Mouse (Mus musculus) liver, adult 2 months (tissue): ENCODE measurements at regions not wholly inside any gene's neighbourhood (a gene's known extent, or its start where the extent isn't known, plus 50 kb on each side); places are given as distances from the start of the nearest gene placed in this dataset.

Experiments
- DNase-seq: peaks from one replicate; pipeline ENCODE4 v3.0.0-alpha.2; 2011; ENCODE audit warnings: low read depth, low spot score; ENCODE audit errors: extremely low read depth
- H3K27ac ChIP-seq: fragments of 200-500 bp; replicated peaks from 2 replicates; pipeline ENCODE4 v1.5.1; 2012; ENCODE audit warnings: low read depth, mild to moderate bottlenecking, control low read depth, inconsistent platforms, low read length; ENCODE audit not compliant: insufficient read depth
- H3K27me3 ChIP-seq: fragments of 200-500 bp; 2 replicates; pipeline ENCODE4 v1.6.1; 2012; ENCODE audit warnings: mild to moderate bottlenecking, moderate library complexity, low read length, inconsistent platforms; ENCODE audit not compliant: control insufficient read depth, insufficient read depth
- H3K36me3 ChIP-seq: fragments of 200-500 bp; 2 replicates; pipeline ENCODE4 v1.6.1; 2012; ENCODE audit warnings: low read length, inconsistent platforms; ENCODE audit not compliant: control insufficient read depth, insufficient read depth
- H3K4me1 ChIP-seq: fragments of 200-500 bp; 2 replicates; pipeline ENCODE4 v1.6.1; 2011; ENCODE audit warnings: low read length; ENCODE audit not compliant: control insufficient read depth, insufficient read depth
- H3K4me3 ChIP-seq: fragments of 200-500 bp; 2 replicates; pipeline ENCODE4 v1.5.1; 2011; ENCODE audit warnings: low read depth, mild to moderate bottlenecking, control low read depth, low read length, moderate library complexity; ENCODE audit not compliant: insufficient read depth
- H3K79me2 ChIP-seq: fragments of 200-500 bp; 2 replicates; pipeline ENCODE4 v1.6.1; 2012; ENCODE audit warnings: inconsistent platforms, mild to moderate bottlenecking, low read length, moderate library complexity; ENCODE audit not compliant: control insufficient read depth, insufficient read depth
- H3K9ac ChIP-seq: fragments of 200-500 bp; 2 replicates; pipeline ENCODE4 v1.6.1; 2012; ENCODE audit warnings: low read depth, mild to moderate bottlenecking, control low read depth, inconsistent platforms, low read length
- CTCF ChIP-seq: fragments of 200-500 bp; IDR thresholded peaks from 2 replicates; pipeline ENCODE4 v1.5.1; 2011; ENCODE audit warnings: low read depth, low read length, control low read depth
- POLR2A ChIP-seq: fragments of 200-500 bp; IDR thresholded peaks from 2 replicates; pipeline ENCODE4 v1.6.1; 2011; ENCODE audit warnings: low read length, control low read depth; ENCODE audit not compliant: insufficient read depth; ENCODE audit errors: extremely low read depth
- WGBS: fragments of 180-500 bp; shearing (Covaris S2); methylation state at CpG from one replicate; pipeline ENCODE4 v1.1.7; 2018; 5-methylcytosine and 5-hydroxymethylcytosine counted together

DNA sequence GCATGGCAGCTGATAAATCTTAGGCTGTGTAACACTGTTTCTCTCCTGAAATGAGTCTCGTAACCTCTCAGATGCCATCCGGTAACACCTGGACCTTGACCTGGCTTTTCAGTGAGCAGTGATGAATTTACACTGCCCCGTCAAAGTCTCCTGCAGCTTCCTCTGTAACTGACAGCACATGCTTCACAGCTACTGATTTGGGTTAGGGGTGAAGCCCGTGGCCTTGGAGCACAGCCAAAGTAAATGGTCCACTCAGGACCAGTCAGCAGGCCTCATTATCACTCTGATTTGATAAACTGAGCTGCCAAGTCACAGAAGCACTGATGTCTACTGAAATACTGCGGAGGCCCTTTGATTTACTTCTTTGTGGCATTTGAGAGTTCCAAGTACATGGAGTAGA lies 995.6 kb downstream of the Olfm4 start:
- no peak overlapping the region for H3K4me3 ChIP-seq
- peak; percentile 2 for DNase-seq
- H3K27ac ChIP-seq = no peak overlapping the region
- no peak overlapping the region for H3K9ac ChIP-seq
- H3K27me3 ChIP-seq = no peaks in the 10 kb centered on the region
- 33% methylated on average over 5 of the region's 5 CpGs for WGBS
- no peak for TF ChIP-seq POLR2A
- TF ChIP-seq CTCF = no peak
- no peaks in the 10 kb centered on the region for H3K36me3 ChIP-seq
- H3K4me1 ChIP-seq = no peaks in the 10 kb centered on the region
- H3K79me2 ChIP-seq = no peaks in the 10 kb centered on the region

DNA sequence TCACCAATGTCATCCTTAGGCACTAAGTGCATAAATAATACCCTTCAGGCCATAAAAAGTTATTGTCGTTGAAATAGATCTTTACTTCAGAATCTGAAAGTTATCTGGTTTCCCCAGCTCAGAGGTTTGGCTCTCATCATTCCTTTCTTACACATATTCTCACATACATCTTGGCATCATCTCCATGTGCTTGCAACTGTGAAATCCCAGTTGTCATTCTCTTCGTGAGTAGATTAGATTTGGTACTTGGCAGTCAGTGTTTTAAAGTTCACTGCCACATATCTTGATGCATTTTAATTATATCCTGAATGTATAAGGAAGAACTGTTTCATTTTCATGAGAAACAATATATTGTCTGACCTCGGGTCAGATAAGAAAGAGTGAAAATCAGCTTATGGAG lies 1006.3 kb downstream of the Olfm4 start:
- H3K4me1 ChIP-seq = no peaks in the 10 kb centered on the region
- WGBS = 66% methylated on average over 3 of the region's 3 CpGs

DNA sequence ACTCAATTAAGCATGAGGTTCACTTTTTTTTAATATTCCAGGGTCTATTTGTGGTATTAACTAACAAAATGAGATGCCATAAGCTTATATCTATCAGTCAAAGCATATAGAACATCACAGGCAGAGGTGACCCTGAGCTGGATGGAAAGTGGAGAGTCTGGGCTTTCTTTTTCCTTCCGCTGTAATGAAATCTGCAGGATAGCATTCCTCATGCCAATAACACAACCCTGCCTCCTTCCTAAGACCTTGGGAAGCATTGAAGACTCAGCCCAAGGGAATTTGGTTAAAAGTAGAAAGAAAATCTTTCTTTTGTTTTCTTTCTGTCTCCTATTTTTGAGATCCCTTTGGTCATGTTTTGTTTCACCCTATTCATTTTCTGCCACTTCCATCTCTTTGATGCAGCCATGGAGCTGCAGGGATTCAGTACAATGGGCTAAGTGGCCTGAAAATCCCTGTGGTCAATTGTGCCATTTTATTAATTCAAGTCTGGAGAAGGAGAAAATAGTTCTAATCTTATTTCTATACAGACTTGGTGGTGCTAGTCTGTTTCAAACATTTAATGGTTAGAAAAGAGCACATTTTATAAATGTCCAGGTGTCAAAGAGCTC lies 1006.9 kb downstream of the Olfm4 start:
- 85% methylated on average over 1 of the region's 1 CpGs for WGBS
- Histone ChIP-seq H3K27ac (no peak overlapping the region), H3K9ac (no peak overlapping the region), H3K79me2 (no peaks in the 10 kb centered on the region), H3K4me3 (no peak overlapping the region), H3K4me1 (no peaks in the 10 kb centered on the region), H3K36me3 (no peaks in the 10 kb centered on the region), H3K27me3 (no peaks in the 10 kb centered on the region)
- no peak for TF ChIP-seq POLR2A
- no peak for TF ChIP-seq CTCF
- DNase-seq = no peak

More for the DNA sequence above, 1006.3 kb downstream of the Olfm4 start:
- H3K4me3 ChIP-seq = no peak overlapping the region
- no peaks in the 10 kb centered on the region for H3K27me3 ChIP-seq
- no peaks in the 10 kb centered on the region for H3K36me3 ChIP-seq
- TF ChIP-seq POLR2A = no peak
- TF ChIP-seq CTCF = no peak
- no peak for DNase-seq
- H3K9ac ChIP-seq = no peak overlapping the region
- no peaks in the 10 kb centered on the region for H3K79me2 ChIP-seq
- H3K27ac ChIP-seq = no peak overlapping the region

DNA sequence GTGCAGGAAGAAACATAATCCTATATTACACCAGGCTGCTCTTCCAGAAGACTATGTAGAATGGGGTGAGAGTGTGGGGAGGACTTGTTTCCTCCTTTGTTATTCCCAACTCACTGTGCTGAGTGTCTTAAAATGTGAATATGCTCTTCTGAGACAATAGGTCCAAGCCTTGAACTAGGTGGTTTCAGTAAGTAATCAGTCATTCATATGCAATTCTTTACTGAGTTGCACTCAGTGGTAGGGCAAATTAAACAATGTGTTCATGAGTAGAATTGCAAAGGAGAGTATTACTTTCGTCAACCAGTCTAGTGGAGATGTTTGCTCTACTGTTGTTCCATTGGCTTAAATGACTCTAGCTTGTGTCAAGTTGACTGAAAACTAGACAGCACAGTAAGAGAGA lies 1015.1 kb downstream of the Olfm4 start:
- 79% methylated on average over 1 of the region's 1 CpGs for WGBS
- no peak for DNase-seq
- H3K9ac ChIP-seq = no peak overlapping the region

DNA sequence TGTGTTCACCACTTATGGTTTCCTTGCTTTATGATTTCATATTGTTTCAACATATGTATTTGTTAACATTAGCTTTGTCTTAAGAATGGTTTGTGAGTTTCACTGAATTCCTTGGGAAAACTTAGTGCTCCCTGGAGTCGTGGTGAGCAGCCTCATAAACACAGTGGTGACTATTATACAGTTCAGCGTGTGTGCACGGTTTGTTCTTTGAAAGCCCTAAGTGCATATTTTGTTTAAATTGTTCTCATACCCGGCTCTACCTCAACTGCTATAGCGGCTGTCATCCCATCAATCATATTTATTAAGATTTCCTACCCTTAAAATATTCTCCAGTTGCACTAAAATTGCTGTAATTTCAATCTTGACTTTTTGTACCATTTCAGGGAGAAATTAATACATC lies 1029.3 kb downstream of the Olfm4 start:
- no peak for DNase-seq
- TF ChIP-seq POLR2A (no peak), CTCF (no peak)
- Histone ChIP-seq H3K79me2 (no peaks in the 10 kb centered on the region), H3K9ac (no peak overlapping the region), H3K4me3 (no peak overlapping the region), H3K4me1 (no peaks in the 10 kb centered on the region), H3K27ac (no peak overlapping the region), H3K27me3 (no peaks in the 10 kb centered on the region), H3K36me3 (no peaks in the 10 kb centered on the region)
- 74% methylated on average over 5 of the region's 5 CpGs for WGBS

More for the DNA sequence above, 1015.1 kb downstream of the Olfm4 start:
- H3K4me3 ChIP-seq = no peak overlapping the region
- H3K36me3 ChIP-seq = no peaks in the 10 kb centered on the region
- H3K4me1 ChIP-seq = no peaks in the 10 kb centered on the region
- no peaks in the 10 kb centered on the region for H3K79me2 ChIP-seq
- TF ChIP-seq POLR2A = no peak
- no peaks in the 10 kb centered on the region for H3K27me3 ChIP-seq
- H3K27ac ChIP-seq = no peak overlapping the region

DNA sequence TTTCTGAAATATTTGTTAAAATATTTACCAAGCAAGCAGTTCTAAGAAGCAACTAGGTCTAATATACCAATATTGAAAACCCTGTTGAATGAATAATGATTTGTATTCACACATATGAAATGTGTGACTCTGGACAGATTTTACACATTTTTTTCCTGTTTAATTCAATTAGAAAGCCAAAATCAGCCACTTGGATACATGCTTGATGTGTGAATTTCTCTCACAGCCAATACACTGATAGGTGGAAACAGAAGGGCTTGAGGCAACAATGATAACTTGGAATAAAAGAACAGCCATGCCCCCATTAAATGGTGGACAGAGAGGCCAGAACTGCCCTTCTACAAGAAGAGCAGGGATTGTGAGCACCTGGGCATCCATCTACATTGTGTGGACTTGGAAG lies 1047.6 kb downstream of the Olfm4 start:
- Histone ChIP-seq H3K4me1 (no peaks in the 10 kb centered on the region), H3K36me3 (no peaks in the 10 kb centered on the region), H3K27ac (no peak overlapping the region), H3K9ac (no peak overlapping the region), H3K79me2 (no peaks in the 10 kb centered on the region), H3K27me3 (no peaks in the 10 kb centered on the region), H3K4me3 (no peak overlapping the region)
- TF ChIP-seq CTCF = no peak
- TF ChIP-seq POLR2A = no peak
- no peak for DNase-seq
